Mouse (Mus musculus) liver, embryonic 14.5 days (tissue): ENCODE results near the gene Ccdc115.

ENCODE experiments used
- CTCF ChIP-seq: IDR thresholded peaks from 2 replicates; pipeline ENCODE4 v1.5.1; 2016; ENCODE audit warnings: antibody characterized with exemption, low read depth, control low read depth
- EP300 ChIP-seq: IDR thresholded peaks from 2 replicates; pipeline ENCODE4 v1.6.1; 2016; ENCODE audit warnings: antibody characterized with exemption, low read depth

DNA sequence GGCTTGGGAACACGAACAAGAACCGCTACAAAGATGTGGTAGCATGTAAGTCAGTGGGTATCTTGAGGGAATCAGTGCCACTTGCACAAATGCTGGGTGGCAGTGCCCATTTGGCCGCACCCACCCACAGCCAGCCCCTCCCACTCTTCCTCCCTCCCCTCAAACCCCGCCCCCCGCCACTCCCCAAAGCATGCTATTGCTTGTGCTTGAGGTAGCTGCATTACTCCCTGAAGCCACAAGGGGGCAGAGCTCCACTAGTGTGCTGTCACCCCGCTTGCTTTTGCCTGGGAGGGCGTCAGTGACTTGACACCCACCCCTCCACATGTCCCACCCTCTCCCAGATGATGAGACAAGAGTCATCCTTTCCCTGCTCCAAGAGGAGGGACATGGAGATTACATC is 23.3 kb upstream of the Ccdc115 start:
- TF ChIP-seq CTCF (peak; percentile 91), EP300 (no peak)
